Mouse (Mus musculus) v-Abl transformed pro-B cells (cell line): ENCODE results near the gene Focad.

Experiments used
- in situ Hi-C, 2 experiments: fragments of 400-800 bp; cut with MboI; formaldehyde crosslinking; loops; one replicate each; pipeline ENCODE4 v1.15.1; 2025; ENCODE audit not compliant: unreplicated experiment in 2 of 2

Focad gene

GRCm38 (mm10) chr4:88300832-88301621 lies 206.6 kb downstream of the Focad start:
- in situ Hi-C loops: loop anchor here (5.0 kb wide), 2 partner anchors 264 to 509 kb away; no protein-coding TSS in a partner anchor

- in situ Hi-C loops: loop anchor here (5.0 kb wide), 2 partner anchors 265 to 510 kb away; no protein-coding TSS in a partner anchor
Observed at GRCm38 (mm10) chr4:88302291-88302690, 207.9 kb downstream of the Focad start.

GRCm38 (mm10) chr4:88307691-88308090 lies 213.3 kb downstream of the Focad start:
- in situ Hi-C loops: no loop called here

GRCm38 (mm10) chr4:88308342-88309116 lies 214.1 kb downstream of the Focad start:
- in situ Hi-C loops: no loop called here

- in situ Hi-C loops: no loop called here
Observed at GRCm38 (mm10) chr4:88309676-88310075, 215.2 kb downstream of the Focad start.

GRCm38 (mm10) chr4:88314898-88315297 lies 220.5 kb downstream of the Focad start:
- in situ Hi-C loops: no loop called here

- in situ Hi-C loops: no loop called here
Observed at GRCm38 (mm10) chr4:88320067-88320466, 225.6 kb downstream of the Focad start.

GRCm38 (mm10) chr4:88325392-88325791 lies 231.0 kb downstream of the Focad start:
- in situ Hi-C loops: no loop called here

GRCm38 (mm10) chr4:88334533-88334932 lies 240.1 kb downstream of the Focad start:
- in situ Hi-C loops: no loop called here

GRCm38 (mm10) chr4:88336753-88337152 lies 242.3 kb downstream of the Focad start:
- in situ Hi-C loops: no loop called here

- in situ Hi-C loops: no loop called here
Observed at GRCm38 (mm10) chr4:88337365-88337764, 242.9 kb downstream of the Focad start.

GRCm38 (mm10) chr4:88338130-88338529 lies 243.7 kb downstream of the Focad start:
- in situ Hi-C loops: no loop called here

GRCm38 (mm10) chr4:88344468-88344867 lies 250.0 kb downstream of the Focad start:
- in situ Hi-C loops: loop anchor here in 1 of 2 experiments (10.0 kb wide), 1 partner anchor 200 kb away; no protein-coding TSS in a partner anchor

GRCm38 (mm10) chr4:88345065-88345464 lies 250.6 kb downstream of the Focad start:
- in situ Hi-C loops: loop anchor here (5.0 to 10.0 kb wide), 5 partner anchors 200 to 978 kb away; no protein-coding TSS in a partner anchor

GRCm38 (mm10) chr4:88345938-88346337 lies 251.5 kb downstream of the Focad start:
- in situ Hi-C loops: loop anchor here (5.0 to 10.0 kb wide), 5 partner anchors 199 to 979 kb away; no protein-coding TSS in a partner anchor

- in situ Hi-C loops: loop anchor here in 1 of 2 experiments (5.0 kb wide), 2 partner anchors 191 to 984 kb away; no protein-coding TSS in a partner anchor
Observed at GRCm38 (mm10) chr4:88350910-88351309, 256.5 kb downstream of the Focad start.

- in situ Hi-C loops: no loop called here
Observed at GRCm38 (mm10) chr4:88356652-88357051, 262.2 kb downstream of the Focad start.

GRCm38 (mm10) chr4:88357431-88357830 lies 263.0 kb downstream of the Focad start:
- in situ Hi-C loops: no loop called here

- in situ Hi-C loops: no loop called here
Observed at GRCm38 (mm10) chr4:88369951-88370350, 275.5 kb downstream of the Focad start.

- in situ Hi-C loops: no loop called here
Observed at GRCm38 (mm10) chr4:88370819-88371218, 276.4 kb downstream of the Focad start.
